Mouse (Mus musculus): ENCODE measurements at regions not wholly inside any gene's neighbourhood (a gene's known extent, or its start where the extent isn't known, plus 50 kb on each side); places are given as distances from the start of the nearest gene placed in this dataset.

GRCm38 (mm10) chr10:122566601-122567000, 112.0 kb upstream of the Ppm1h start:
- no peak for ATAC-seq (ENCODE audit: low read depth)
- WGBS (ENCODE audit: insufficient replicate concordance) = 40% methylated on average over 4 of the region's 4 CpGs

DNA sequence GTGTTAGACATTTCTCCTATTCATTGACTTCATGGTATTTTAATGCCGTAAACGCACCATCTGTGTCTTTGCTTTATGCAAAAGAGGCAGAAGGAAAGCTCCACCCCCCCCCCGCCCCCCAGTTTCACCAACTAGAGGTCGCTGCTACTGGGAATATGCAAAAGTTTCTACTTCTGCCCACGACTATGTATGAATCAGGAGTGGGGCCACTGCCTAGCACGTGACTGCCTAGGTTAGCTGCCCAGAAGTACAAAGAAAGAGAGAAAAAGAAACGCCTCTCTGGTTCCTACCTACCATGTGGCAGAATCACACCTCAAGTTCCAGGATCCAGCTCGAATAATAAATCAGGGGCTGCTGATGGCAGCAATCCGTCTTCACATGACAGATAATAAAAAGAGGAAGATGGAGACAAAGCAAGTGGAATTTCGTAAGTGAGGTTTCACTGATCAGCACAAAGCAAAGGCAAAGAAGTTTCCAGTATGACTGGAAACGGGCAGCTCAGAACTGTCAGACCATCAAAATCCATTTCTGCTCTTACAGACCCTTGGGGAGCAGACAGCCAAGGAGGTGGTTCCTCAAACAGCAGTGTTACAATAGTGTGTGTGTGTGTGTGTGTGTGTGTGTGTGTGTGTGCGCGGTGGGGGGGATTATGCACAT, 108.9 kb upstream of the Ppm1h start:
- Histone ChIP-seq H3K4me2 (no peak overlapping the region), H3K4me1 (replicated peaks) (no peaks in the 10 kb centered on the region), H3K27ac (no peak overlapping the region), H3K36me3 (no peaks in the 10 kb centered on the region), H3K9ac (no peak overlapping the region), H3K9me3 (replicated peaks) (no peaks in the 10 kb centered on the region), H3K27me3 (no peaks in the 10 kb centered on the region), H3K4me3 (replicated peaks) (no peak overlapping the region)
- WGBS (ENCODE audit: insufficient replicate concordance) = 51% methylated on average over 13 of the region's 13 CpGs
- ATAC-seq (ENCODE audit: low read depth) = no peak
- no peak for DNase-seq

More at GRCm38 (mm10) chr10:122566601-122567000, 112.0 kb upstream of the Ppm1h start:
- no peaks in the 10 kb centered on the region for H3K4me1 ChIP-seq (replicated peaks)
- no peaks in the 10 kb centered on the region for H3K27me3 ChIP-seq
- no peak overlapping the region for H3K4me3 ChIP-seq (replicated peaks)
- H3K36me3 ChIP-seq = no peaks in the 10 kb centered on the region
- no peak overlapping the region for H3K4me2 ChIP-seq
- H3K9me3 ChIP-seq (replicated peaks) = no peaks in the 10 kb centered on the region
- H3K9ac ChIP-seq = no peak overlapping the region
- no peak overlapping the region for H3K27ac ChIP-seq
- no peak for DNase-seq

DNA sequence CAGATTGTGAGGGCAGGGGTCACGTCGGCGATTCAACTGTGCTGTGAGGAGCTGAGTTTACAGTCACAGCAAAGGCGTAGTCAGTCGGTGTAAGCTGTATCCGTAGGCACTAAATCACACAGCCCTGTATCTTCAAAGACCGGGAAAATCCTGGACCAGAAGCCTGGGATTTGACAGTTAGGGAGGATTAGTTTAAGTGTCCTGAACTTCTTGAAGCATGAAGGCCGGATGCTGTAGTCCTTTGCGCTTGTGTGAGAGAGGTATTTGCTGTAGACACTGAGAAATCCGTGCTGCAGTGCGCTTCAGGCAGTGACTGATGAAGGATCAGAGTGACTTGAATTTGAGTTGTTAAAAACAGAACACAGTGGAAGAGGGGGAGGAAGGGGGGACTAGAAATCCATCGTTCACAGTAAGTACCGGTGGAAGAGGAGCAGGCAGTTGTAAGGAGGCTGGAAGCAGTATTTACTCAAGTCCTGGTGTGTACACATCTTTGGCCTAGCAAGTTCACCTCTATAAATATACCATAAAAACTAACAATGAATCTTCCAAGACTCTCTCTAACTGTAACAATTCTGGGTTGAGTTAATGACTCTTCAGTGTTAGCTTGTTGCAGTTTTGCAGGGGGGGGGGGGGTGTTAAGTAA, 107.5 kb upstream of the Ppm1h start:
- H3K27me3 ChIP-seq = no peaks in the 10 kb centered on the region
- H3K9me3 ChIP-seq (replicated peaks) = no peaks in the 10 kb centered on the region
- ATAC-seq (ENCODE audit: low read depth) = no peak

DNA sequence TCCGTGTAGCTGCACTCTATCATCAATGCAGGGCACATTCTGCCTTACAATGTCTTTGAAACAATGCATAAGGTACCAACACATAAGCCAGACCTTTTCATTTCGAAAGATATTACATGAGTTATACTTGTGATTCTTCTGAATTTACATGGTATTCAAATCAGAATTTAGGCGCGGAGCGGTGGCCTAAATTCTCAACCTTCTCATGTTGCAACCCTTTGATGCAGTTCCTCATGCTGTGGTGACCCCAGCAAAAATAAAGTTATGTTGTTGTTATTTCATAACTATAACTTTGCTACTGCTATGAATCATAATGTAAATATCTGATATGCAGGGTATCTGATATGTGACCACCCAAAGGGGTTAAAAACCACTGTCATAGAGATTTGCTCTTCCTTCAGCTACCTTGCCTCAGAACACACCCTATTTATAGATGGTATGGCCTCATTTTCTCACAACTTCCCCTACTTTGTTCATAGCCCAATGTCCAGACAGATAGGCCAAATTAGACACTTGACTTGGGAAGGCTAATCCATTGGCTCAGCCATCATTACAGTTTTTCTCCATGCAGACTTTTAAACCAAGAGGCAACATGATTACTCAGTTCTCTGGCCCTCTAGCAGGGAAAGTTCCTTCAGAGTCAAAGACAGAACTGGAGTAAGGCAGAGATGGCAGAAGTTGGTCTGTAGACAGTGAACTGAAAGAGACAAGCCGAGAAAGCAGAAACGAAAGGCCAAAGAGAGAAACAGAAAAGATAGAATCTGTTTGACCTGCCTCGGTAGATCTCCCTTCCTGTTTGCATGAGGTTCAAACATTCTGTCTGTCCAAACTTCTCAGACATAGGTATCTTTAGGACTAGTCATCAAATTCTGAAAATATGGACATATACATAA, 102.1 kb upstream of the Ppm1h start:
- ATAC-seq (ENCODE audit: low read depth) (no peak), DNase-seq (no peak)
- Histone ChIP-seq H3K9me3 (replicated peaks) (0 out of 2 replicates have a peak, but pooled peaks cover 3% of the 10 kb centered on the region), H3K27me3 (no peaks in the 10 kb centered on the region), H3K36me3 (no peaks in the 10 kb centered on the region), H3K27ac (no peak overlapping the region), H3K4me2 (no peak overlapping the region), H3K4me3 (replicated peaks) (no peak overlapping the region), H3K4me1 (replicated peaks) (no peaks in the 10 kb centered on the region), H3K9ac (no peak overlapping the region)
- WGBS (ENCODE audit: insufficient replicate concordance) = 73% methylated on average over 8 of the region's 8 CpGs

More for the DNA sequence above, 107.5 kb upstream of the Ppm1h start:
- Histone ChIP-seq H3K9ac (no peak overlapping the region), H3K27ac (no peak overlapping the region), H3K4me3 (replicated peaks) (no peak overlapping the region), H3K4me1 (replicated peaks) (no peaks in the 10 kb centered on the region), H3K4me2 (no peak overlapping the region), H3K36me3 (no peaks in the 10 kb centered on the region)
- 55% methylated on average over 13 of the region's 13 CpGs for WGBS (ENCODE audit: insufficient replicate concordance)
- no peak for DNase-seq

DNA sequence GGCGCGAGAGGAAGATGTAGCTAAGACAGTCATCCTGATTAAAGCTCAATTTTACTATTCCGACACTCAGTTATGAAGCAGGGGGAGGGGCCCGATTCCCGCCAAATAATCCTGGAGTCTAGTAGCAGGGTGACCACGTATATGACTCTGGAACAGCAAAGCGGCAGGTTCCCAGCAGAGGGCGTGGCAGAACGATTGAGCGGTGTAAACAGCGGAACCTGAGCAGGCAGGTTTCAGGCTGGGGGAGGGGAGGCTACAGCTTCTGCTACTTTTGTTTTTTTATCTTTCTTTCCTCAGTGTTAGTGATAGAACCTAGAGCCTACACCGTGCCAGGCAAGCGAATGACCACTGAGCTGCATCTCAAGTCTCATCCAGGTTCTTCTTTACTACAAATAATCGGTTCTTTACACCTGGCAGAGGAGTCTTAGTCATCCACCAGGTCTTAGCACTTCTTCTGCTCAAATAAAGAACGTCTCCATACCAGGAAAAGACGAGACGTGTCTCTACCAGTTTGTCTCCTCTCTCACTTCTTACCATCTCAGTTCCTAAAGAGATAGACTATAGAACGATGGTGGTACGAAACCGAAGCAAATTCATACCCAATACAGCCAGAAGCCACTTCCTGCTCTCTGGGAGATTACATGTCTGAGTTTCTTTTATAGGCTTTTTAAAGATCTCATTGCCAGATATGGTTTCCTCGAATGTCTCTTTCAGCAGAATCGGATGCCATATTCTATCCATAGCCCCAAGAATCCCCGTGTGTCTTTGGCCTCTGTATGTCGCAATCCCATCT, 100.2 kb upstream of the Ppm1h start:
- 42% methylated on average over 24 of the region's 24 CpGs for WGBS (ENCODE audit: insufficient replicate concordance)
- ATAC-seq (ENCODE audit: low read depth) (no peak), DNase-seq (no peak)
- Histone ChIP-seq H3K27me3 (no peaks in the 10 kb centered on the region), H3K4me1 (replicated peaks) (no peaks in the 10 kb centered on the region), H3K4me2 (no peak overlapping the region), H3K27ac (no peak overlapping the region), H3K4me3 (replicated peaks) (no peak overlapping the region), H3K9me3 (replicated peaks) (0 out of 2 replicates have a peak, but pooled peaks cover 4% of the 10 kb centered on the region), H3K9ac (no peak overlapping the region), H3K36me3 (no peaks in the 10 kb centered on the region)

DNA sequence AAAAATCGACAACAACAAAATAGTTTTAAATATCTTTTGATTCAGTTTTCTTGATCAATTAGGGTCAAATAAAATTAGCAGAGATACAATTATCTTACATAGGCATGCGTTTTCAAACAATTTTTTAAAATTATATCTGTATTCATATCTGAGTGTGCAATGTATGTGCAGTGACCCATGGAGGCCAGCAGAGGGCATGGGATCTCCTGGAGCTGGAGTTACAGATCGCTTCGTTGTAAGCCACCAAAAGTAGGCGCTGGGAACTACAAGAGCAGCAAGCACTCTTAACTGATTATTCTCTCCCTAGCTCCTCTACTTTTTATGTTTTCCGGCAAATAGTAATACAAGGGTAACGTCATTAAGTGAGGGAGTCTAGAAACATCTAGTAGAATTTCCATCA, 97.5 kb upstream of the Ppm1h start:
- DNase-seq = no peak
- no peak for ATAC-seq (ENCODE audit: low read depth)
- Histone ChIP-seq H3K4me1 (replicated peaks) (no peaks in the 10 kb centered on the region), H3K4me2 (no peak overlapping the region), H3K36me3 (no peaks in the 10 kb centered on the region), H3K9me3 (replicated peaks) (0 out of 2 replicates have a peak, but pooled peaks cover 4% of the 10 kb centered on the region), H3K27me3 (no peaks in the 10 kb centered on the region), H3K4me3 (replicated peaks) (no peak overlapping the region), H3K9ac (no peak overlapping the region), H3K27ac (no peak overlapping the region)
- 60% methylated on average over 7 of the region's 7 CpGs for WGBS (ENCODE audit: insufficient replicate concordance)

DNA sequence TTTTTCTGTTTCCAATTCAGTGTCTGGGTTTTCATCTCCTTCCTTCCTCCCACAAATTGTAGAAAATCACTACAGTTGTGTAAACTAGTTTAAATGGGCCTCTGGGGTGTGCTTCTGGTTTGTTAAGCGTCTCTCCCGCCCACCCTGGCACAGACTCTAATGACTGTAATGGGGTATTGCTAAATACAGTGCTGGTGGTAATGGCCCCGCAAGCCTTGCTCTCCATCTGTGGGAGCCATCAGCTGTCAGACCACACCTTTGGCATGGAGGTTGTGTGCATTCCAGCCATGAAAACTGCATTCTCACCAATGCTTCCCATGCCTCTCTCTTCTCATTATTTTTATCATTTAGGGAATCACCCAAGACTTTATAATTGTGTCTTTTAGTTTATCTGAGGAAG, 91.0 kb upstream of the Ppm1h start:
- Histone ChIP-seq H3K27ac (no peak overlapping the region), H3K36me3 (no peaks in the 10 kb centered on the region), H3K9ac (no peak overlapping the region), H3K27me3 (no peaks in the 10 kb centered on the region), H3K9me3 (replicated peaks) (no peaks in the 10 kb centered on the region), H3K4me3 (replicated peaks) (no peak overlapping the region), H3K4me2 (no peak overlapping the region), H3K4me1 (replicated peaks) (no peaks in the 10 kb centered on the region)
- DNase-seq (no peak), ATAC-seq (ENCODE audit: low read depth) (no peak)
- 53% methylated on average over 3 of the region's 3 CpGs for WGBS (ENCODE audit: insufficient replicate concordance)

DNA sequence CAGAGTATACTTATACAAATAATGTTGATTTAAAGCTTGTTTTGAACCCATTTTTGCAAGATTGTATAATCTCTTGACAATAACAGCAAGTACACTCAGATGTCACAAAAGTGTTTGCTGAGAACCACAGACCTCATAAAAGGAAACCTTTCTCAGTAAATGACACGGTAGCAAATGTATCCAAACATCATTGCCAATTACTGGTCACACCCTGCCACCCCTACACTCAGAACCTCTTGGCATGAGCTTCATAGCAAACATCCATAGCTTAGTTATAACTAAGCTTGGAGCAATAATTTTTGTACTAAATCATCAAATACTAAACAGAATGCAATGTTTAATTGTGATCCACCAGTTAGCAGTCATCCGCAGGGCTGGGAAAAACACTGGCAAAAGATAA, 79.1 kb upstream of the Ppm1h start:
- Histone ChIP-seq H3K4me3 (replicated peaks) (no peak overlapping the region), H3K36me3 (no peaks in the 10 kb centered on the region), H3K9me3 (replicated peaks) (no peaks in the 10 kb centered on the region), H3K27me3 (no peaks in the 10 kb centered on the region), H3K4me2 (no peak overlapping the region), H3K4me1 (replicated peaks) (no peaks in the 10 kb centered on the region), H3K9ac (no peak overlapping the region), H3K27ac (no peak overlapping the region)
- no peak for DNase-seq
- no peak for ATAC-seq (ENCODE audit: low read depth)
- WGBS (ENCODE audit: insufficient replicate concordance) = 67% methylated on average over 2 of the region's 2 CpGs

- H3K9me3 ChIP-seq (replicated peaks) = no peaks in the 10 kb centered on the region
- H3K36me3 ChIP-seq = no peaks in the 10 kb centered on the region
- ATAC-seq (ENCODE audit: low read depth) = no peak
- H3K4me2 ChIP-seq = no peak overlapping the region
- H3K4me1 ChIP-seq (replicated peaks) = no peaks in the 10 kb centered on the region
- no peak overlapping the region for H3K27ac ChIP-seq
- 47% methylated on average over 6 of the region's 6 CpGs for WGBS (ENCODE audit: insufficient replicate concordance)
- H3K27me3 ChIP-seq = no peaks in the 10 kb centered on the region
- no peak for DNase-seq
- no peak overlapping the region for H3K9ac ChIP-seq
- no peak overlapping the region for H3K4me3 ChIP-seq (replicated peaks)
Observed at GRCm38 (mm10) chr10:122602394-122602793, 76.2 kb upstream of the Ppm1h start.

DNA sequence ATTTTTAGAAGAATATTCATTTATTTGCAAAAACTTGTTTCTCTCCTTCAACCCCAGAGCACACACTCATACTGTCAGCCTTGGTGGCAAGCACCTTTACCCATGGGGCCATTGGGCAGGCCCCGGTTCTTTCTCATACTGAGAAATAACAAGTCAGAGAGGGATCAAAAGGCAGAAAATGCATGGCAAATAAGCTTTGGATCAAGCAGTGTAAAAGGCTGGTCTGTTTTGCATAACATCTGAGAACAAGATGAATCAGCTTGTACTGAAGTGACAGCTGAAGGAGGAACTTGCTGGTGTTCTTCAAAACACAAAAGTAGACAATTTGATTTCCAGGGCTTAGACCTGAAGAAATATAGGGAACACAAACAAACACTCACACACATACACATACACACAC, 74.6 kb upstream of the Ppm1h start:
- H3K9ac ChIP-seq = no peak overlapping the region
- 65% methylated on average over 1 of the region's 1 CpGs for WGBS (ENCODE audit: insufficient replicate concordance)
- no peaks in the 10 kb centered on the region for H3K27me3 ChIP-seq
- H3K4me2 ChIP-seq = no peak overlapping the region
- DNase-seq (no peak), ATAC-seq (ENCODE audit: low read depth) (no peak)
- H3K27ac ChIP-seq = no peak overlapping the region
- H3K36me3 ChIP-seq = no peaks in the 10 kb centered on the region
- no peaks in the 10 kb centered on the region for H3K9me3 ChIP-seq (replicated peaks)
- H3K4me3 ChIP-seq (replicated peaks) = no peak overlapping the region
- no peaks in the 10 kb centered on the region for H3K4me1 ChIP-seq (replicated peaks)

DNA sequence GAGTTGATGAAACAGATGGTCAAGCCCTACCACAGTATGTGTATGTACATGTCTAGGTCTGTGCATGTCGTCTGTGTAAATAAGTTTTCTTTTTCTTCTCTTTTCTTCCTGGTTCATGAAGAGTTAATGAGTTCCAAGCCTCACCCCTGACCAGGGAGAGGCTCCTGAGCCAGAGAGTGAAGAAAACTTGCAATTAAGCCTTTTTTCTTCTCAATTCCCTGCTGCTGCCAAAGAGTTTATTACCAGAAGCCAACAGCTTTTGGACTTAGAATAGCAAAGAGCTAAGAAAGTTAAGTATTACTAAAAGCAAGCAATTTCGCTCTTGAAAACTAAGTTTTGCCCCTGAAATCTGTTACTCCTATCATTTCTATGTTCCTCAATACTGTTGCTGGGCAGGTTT, 65.3 kb upstream of the Ppm1h start:
- ATAC-seq (ENCODE audit: low read depth) (no peak), DNase-seq (no peak)
- no peaks in the 10 kb centered on the region for H3K36me3 ChIP-seq
- no peaks in the 10 kb centered on the region for H3K27me3 ChIP-seq
- no peaks in the 10 kb centered on the region for H3K9me3 ChIP-seq (replicated peaks)
- no peak overlapping the region for H3K27ac ChIP-seq
- 58% methylated on average over 2 of the region's 2 CpGs for WGBS (ENCODE audit: insufficient replicate concordance)
- no peak overlapping the region for H3K9ac ChIP-seq
- no peak overlapping the region for H3K4me3 ChIP-seq (replicated peaks)
- no peak overlapping the region for H3K4me2 ChIP-seq
- peaks cover 6% of the 10 kb centered on the region; the same call in 1 of the 2 replicates for H3K4me1 ChIP-seq (replicated peaks)

All from liver, embryonic 13.5 days (tissue).